Mouse (Mus musculus) cerebellum, adult 9-10 months (tissue): ENCODE data around the gene Cog3.
A peak's percentile ranks its signal among the peaks of the same experiment; 100 is the strongest.
"Not testable (repeated sequence)": the region's sequence is repeated elsewhere in the genome, so short reads cannot be mapped to it uniquely, and the experiment has no call there.

Source experiments
- DNase-seq: peaks from one replicate; pipeline ENCODE4 v3.0.0; 2022

Gene Cog3

DNA sequence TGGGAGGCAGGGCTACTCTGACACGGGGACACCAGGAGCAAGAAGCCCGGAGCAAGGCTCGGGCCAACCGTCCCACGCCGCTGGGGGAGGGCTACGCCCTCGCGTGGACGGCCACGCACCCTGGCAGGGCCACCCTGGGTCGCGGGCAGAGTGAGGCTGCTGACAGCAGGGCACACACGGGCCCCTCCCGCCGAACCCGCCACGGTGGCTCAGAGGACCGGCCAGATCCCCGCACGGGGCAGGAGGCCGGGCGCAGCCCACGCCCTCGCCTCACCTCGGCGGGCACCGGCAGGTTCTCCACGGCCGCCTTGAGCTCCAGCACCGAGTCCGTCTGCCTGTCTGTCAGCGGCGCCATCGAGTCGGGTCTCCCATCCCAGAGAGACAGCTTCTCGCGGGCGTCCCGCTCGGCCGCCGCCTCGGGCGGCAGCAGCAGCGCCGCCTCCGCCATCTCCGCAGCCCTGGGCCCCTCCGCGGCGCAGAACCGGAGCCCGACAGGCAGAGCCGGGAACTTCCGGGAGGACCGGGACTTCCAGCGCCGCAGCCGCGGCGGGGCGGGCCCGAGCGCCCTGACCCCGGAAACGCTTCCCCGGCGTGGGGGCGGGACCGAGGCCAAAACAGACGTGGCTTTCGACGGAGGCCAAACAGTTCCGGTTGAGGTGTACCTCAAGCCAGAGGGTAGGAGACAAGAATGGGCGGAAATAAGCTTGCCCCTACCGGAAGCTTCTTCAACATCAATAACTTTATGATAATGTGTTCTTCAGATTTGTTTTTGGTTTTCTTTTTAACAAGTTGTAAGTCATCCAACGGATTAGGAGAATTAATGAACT lies at the start of gene Cog3:
Cog3 (minus strand) TSS at position 527 of the 827 bp plus-strand sequence.
- peak; percentile 97 for DNase-seq

DNA sequence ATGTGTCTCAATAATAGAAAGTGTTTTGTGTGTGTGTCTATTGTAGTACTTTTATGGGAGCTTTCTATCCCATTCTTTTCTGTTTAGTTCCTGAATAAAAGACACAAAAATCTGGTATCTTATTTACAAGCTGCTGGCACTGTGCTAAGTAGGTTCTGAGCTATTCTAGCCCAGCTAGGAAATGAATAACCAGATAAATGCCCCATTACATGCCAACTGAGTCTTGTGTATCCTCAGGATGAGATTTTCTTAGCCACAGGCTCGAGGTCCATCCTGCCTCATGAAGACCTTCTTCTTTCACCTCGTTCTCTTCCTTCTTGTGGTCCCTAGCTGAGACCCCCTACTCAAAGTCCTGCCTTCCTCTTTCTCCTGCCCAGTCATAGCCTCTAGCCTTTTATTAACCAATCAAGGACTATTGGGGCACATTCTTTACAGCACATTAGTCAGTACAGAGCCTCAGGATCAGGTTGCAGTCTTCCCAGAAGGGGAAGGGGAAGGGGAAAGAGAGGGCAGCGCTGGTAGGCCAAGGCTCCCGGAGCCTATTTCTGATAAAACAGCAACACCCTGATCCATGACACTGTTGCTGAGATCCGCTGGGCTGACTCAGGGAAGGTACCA lies 43.6 kb upstream of the Cog3 start:
- no peak for DNase-seq

DNA sequence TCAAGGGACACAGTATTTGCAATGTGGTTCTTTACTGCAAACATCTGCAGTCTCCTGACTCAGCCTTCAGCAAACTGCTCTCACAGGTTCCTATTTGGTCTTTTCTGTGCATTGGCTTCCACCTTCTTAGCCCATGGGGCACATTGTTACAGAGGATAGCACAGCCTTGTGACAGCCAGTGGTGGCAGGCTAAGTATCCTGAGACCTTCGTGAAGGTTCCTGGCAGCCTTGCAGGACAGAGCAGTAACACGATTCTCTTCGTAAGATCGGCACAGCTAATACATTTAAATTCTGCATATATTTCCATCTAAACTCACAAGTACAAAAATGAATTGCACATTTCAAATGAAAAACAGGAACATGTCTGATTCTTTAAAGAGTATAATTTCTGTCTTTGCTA lies 41.6 kb upstream of the Cog3 start:
- DNase-seq: no peak

DNA sequence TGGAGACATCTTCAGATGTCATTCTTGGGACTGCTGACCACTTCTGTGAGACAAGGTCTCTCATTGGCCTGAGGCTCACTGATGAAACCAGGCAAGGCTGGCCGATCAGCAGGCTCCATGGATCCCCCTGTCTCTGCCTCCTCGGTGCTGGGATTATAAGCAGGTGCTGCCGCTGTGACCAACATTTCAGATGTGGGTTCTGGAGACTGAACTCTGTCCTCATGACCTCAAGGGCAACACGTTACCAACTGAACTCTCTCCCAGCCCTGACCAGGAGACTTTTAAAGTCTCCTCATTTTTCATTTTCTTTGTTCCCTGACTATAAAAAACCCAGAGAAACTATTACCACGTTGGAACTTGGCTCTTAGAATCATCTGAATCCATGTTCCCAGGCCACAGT lies 40.4 kb upstream of the Cog3 start:
- no peak for DNase-seq

DNA sequence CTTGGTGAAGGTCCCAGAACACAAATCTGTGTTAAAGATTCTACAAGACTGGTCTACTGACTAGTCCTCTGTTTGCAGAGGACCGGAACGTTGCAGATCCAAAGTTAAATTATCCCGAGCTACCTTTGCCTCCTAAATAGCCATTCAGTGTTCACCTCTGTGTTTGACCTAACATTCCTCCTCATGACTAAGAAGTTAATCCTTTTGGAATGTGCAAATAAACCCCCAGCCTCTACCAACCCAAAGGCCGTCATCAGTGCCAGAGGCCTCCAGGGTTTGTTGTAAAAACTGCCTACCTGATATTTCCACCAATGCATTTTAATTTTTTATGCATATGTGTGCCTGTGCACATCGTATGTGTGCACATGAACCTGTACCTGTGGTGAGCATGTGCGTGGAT lies 40.0 kb upstream of the Cog3 start:
- DNase-seq: no peak

DNA sequence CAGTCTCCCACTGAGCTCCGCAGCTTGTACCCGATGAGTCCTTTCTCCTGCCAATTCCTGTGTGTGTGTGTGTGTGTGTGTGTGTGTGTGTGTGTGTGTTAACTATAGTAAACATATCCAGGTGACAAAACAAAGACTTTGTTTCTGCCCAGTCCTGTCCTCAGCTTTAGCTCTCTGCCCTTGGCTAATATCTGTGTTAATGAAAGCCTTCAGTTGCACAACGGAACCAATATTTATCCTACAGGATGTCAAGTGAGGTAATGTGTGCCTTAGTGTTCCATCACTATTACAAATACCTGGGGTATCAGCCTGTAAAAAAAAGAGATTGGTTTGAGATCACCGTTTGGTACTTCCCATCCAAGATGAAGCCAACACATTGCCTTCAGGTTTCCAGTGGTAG lies 38.8 kb upstream of the Cog3 start:
- no peak for DNase-seq

DNA sequence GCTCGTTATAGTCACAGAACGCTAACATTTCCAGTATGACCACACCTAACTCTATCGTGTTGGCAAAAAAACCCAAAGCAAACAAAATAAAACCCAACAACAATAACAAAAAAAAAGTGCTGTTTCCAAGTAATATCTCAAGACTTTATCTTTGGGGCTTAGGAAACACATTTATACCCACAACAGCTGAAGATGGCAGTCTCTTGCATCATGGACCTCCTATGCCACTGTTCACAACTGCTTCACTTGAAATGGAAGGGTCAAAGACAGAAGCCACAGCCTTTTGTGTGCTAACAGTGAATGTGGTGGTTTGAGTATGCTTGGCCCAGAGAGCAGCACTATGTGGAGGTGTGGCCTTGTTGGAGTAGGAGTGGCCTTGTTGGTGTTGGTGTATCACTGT lies 37.1 kb upstream of the Cog3 start:
- no peak for DNase-seq

DNA sequence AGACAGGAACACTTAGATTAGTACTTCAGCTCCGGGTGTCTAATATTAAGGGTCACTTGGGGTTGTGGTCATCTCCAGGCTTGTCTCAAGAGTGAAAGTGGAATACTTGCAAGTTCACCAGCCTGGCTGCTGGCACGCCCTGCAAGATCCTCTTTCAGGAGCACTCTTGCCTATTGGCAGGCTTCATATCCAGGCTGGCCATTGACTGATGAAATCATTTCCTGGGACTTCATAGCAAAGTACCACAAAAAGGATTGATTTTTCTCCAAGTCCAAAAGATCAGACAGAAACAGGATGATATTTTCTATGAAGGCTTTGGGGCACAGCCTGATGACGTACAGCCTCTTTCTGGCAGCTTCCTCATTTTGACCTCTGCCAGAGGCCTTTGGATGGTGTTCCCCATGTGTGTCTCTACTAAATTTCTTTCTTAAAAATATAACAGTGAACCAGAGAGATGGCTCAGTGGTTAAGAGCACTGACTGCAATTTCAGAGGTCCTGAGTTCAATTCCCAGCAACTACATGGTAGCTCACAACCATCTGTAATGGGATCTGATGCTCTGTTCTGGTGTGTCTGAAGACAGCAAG lies 36.2 kb upstream of the Cog3 start:
- DNase-seq: no peak

DNA sequence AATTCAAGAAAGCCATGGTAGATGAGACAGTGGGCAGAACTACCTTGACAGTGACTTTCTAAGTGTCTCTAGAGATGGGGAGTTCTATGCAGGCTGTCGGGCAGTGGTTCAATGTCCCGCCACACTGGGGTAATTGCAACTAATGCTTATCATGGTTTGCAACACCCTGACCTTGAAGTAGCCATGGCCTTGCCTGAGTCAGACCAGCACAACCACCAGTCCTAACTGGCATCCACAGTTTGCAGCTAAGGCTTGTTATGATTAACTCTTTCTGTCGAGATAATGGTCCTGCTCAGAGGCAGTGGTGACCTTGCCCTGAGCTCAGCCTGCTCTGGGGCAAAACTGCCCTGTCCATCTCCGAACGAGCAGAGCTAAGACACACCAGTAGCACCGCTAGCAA lies 35.0 kb upstream of the Cog3 start:
- DNase-seq: no peak

DNA sequence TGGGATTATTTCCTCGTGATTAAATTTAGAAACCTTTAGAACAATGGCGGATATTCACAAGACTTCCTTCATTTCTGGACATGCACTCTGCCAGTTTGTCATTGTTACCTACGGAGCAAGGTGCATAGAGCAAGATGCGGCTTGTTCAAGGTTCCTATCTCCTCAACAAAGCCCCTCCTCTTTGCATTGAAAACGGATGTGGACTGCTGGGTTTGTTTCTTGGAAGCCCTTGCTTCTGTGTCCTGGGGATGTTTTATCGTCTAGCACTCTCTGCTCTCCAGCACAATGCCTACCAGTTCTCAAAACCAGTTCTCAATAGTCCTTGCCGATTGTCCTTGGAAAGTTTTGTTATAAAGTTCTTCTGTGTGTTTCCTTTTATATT lies 33.5 kb upstream of the Cog3 start:
- DNase-seq: no peak

DNA sequence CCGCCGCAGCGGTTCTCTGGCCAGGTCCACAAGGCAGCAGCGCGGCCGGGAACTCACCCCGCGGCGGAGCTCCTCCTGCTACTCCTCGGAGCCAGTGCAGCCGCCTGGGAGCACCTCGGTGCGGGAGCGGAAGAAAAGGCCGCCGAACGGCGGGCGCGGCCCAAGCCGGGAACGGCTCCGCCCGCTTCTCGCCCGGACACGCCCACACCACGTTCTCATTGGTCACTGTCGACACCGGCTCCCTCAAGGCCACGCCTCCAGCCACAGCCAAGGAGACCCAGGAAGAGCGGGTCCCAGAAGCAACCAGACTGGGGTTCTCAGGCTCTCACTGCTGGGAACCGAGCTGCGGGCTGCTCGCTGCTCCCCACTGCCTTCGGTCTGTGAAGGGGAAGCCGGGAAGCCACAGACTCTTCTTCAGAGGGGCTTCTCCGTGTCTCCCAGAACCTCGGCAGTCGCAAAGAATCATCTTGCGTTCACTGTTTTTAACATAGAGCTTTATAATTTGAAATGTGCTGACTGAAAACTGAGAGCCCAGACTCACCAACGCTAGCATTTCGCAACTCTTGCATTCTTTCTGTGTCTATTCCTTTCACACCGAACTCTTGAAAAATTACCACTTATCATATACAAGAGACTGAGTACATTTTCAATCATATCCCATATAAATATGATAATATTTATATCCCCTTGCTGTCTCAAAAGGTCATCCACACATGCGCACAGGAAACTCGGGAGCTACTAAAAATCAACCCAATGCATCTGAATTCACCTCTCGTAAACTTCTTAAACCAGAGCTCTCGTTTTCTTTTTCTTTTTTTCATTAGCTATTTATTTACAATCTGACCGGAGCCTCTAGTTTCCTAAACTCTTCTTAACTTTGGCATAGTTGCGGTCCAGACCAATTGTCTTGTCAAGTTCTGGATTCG lies 32.8 kb upstream of the Cog3 start, which contains the start of gene Slc25a30:
Slc25a30 (minus strand) TSS at position 170 of the 926 bp plus-strand sequence.
- DNase-seq: peak; percentile 97

DNA sequence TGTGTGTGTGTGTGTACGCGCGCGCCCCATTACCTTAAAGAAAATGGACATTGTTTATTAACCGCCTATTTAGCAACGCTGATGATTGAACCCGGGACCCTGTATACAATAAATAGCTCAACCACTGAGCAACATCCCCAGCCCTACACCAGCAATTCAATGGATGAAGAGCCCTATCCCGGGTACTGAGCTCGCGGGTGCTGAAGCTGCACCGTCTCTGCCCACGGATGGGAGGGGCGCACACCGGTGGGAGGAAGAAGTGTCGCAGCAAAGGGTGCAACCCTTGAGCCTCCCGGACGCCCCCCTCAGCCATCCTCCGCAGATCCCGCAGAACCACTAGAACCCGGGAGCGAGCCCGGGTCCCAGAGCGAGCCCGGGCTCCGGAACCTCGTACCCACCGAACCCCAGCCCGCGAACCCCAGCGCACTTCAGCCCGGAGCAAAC lies 32.1 kb upstream of the Cog3 start:
- peak; percentile 73 for DNase-seq

DNA sequence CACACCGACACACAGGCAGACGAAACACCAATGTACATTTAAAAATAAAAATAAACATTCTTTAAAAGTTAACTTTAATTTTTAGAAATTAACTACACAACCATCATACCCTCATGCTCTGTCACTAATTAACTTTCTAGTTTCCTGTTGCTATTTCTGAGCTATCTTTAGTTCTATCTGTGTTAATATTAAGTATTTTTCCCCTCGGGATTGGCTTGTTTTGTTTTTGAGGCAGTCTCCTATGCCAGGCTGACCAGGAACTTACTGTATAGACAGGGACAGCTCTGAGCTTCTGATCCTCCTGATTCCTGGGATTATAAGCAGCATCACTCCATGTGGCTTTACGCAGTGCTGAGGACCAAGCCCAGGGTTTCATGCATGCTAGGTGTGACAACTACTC lies 25.6 kb upstream of the Cog3 start:
- DNase-seq: no peak

DNA sequence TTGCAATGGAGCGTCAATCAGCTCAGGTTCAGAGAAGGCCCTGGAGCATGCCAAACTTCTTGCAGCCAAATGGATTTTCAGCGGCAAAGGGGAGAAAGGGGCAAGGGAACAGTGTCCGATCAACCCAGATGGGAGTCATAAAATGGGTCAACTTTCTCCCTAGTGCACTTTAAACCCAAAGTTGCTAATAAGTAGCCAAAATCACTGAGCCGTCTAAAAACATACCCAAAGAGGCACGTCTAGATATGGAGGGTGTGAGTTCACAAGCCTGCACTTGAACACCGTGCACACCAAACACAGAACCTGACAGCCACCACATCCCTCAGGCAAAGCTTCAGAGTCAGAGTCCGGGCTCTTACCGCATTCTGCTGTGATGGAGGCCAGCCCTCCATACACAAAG lies 22.3 kb upstream of the Cog3 start:
- DNase-seq: no peak

DNA sequence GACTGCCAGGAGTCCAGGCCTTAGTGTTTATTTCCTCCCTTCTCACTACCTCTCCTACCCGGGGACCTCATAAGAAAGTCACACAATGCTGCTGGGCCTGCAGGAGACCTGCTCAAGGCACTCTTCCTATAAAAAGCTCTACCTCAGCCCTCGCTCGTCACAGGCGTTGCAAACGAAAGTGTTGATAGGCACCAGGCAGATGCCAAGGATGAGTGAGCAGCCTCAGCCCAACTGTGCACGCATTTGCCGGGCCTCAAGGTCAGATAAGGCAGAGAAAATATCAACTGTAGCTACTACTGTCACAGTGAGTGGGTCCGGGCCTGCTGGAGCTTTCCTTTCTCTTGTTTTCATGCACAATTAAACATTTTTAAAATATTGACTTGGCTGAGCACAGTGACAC lies 19.1 kb upstream of the Cog3 start:
- DNase-seq: no peak

DNA sequence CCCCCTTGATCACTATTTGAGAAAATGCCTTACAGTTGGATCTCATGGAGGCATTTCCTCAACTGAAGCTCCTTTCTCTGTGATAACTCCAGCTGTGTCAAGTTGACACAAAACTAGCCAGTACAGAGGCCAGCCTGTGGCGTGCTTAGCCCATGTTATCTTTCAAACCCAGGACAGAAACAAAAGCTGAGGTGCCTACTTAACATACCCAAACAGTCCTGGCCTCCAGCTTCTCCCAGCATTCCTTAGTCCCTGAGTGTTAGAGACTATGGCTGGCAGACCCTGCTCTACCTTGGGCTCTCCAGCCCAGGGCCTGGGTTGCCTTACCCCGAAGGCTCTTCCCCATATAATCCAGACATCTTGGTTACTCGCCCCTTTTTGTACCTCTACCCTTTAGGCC lies 18.1 kb upstream of the Cog3 start:
- DNase-seq: not testable (repeated sequence)

DNA sequence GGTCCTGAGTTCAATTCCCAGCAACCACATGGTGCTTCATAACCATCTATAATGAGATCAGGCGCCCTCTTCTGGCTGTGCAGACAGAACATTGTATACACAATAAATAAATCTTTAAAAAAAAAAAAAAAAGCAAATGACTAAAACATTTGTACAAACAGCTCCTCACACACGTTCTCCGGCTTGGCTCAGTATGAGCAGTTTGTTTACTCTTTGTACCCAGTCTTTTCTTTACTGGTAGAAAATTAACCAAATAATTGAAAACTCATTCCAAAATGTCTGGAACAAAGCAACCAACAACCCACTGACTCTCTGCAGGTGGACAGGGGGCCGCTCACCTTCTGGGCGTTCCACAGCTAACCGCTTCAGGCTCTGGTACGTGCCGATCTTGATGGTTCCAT lies 16.8 kb upstream of the Cog3 start:
- DNase-seq: no peak

DNA sequence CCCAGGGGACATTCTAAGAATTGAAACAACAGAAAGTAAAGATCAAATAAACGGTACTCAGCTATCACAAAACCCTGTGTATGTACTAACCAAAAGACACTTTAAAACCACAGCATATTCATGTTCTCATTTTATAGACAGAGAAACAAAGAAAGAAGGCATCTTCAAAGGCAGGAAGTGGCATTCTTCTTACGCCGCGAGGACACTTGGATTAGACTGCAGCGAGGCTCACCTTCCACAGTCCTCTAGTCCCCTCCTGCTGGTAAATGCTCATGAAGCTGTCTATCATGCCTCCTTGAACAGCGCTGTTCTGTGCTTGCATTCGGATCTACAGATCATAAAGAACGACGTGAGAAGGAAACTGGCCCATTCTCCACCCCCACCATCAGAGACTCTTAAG lies 15.0 kb upstream of the Cog3 start:
- no peak for DNase-seq

DNA sequence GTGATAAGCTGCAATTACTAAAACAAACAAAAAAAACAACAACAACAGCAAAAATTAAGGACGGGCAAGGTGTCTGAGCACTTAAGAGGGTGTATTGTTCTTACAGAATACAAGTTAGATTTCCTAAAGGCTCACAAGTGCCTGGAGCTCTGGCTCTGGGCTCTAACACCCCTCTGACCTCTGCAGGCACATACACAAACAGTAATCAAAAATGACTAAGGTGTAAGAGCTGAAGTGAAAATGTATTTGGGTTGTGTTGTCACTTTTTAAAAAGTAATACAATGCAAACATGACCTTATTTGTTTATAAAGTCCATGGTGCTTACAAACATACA lies 13.9 kb upstream of the Cog3 start:
- DNase-seq: no peak

DNA sequence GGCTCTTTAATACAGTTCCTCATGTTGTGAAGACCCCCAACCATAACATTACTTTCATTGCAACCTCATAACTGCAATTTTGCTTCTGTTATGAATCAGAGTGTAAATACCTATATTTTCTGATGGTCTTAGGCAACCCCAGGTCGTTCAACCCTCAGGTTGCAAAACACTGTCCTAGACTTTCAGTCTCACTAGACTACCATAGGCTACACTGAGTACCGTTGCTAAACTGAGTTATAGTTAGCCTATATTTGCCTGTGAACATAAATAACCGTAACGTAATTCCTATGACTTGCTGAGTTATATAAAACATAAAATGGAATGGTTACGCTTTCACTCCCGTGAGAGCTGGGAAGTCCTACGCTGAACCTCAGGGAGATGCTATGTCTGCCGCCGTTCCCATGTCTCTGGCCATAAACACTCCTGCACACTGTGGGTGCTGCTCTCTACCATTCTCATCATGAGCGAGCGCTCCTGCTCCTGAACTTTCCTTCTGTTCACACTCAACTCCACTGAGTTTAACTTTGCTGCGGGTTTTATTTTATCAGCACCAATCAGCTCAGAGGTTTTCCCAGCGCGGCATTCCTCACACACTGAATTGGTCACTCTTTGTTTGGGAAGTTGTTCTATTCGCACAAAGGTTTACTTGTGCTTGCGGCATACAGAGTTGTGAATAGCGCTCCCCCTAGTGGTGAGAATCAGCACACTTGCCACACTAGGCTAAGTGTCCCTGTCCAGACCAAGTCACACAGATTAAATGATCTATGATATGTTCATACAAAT lies 13.4 kb upstream of the Cog3 start:
- DNase-seq: peak; percentile 77

DNA sequence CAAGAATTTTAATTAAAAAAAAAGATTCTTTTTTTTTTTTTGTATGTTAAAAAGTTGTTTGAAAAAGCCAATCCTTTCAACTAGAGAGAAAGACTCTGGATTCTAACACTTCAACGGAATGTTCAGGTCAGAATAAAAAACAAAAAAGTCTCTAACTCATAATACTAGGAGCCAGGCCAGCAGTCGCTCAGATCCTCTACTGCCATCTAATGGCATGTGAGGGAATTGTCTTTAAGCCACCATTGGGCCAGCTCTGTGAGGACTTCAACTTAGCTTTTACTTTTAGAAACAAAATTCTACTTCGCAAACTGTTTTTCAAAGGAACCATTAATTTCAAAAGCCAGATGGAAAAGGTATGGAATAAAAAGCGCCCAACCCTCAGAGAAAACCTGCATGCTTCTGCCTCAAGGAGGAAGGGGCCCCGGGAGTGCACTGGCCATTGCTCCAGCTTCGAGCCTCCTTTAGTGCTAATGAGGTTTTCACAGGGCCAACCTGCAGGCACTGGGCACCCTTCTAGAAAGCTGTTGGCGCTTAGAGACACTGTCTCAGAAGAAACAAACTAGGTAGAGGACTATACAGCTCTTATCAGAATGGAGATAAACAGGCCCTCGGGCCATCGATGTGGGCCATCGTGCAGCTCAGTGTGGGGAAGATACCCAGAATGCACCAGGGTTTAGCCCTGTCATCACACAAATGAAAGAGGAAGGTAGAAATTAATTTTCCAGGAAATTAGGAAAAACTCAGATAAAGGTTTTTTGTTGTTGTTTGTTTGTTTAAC lies 6.9 kb upstream of the Cog3 start:
- DNase-seq: peak; percentile 78

DNA sequence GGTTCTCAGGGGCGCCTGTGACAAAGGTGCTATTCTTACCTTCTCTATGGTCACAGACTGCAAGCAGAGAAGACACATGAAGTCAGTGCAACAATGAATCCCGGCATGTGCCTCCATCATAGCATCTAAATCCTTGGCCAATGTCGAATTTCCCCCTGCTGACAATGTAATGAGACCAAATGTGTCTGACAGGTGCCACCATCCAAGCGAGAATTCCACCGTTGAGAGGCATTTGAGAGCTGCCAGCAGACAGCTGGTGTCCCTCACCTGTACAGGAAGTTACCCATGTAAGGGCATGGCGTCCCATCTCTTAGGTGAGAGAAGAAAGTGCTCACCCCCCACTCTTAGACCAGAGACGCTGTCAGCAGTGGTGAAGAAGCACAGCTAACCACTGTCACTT lies 4.1 kb upstream of the Cog3 start:
- DNase-seq: peak; percentile 96
